Mouse (Mus musculus) adrenal gland, postnatal 14 days (tissue): ENCODE measurements around the gene Prkg1. TPM values are rescaled to one million over a fixed set of nuclear protein-coding genes. Genes with fewer than 3 reads are reported as not detected.

Source experiments
- DNase-seq: peaks from one replicate; pipeline ENCODE4 v3.0.0; 2021; ENCODE audit warnings: mixed read lengths
- total RNA-seq: library from RNA; stranded (reverse); gene quantifications from 2 replicates; pipeline ENCODE4 v1.2.3, GENCODE M21; 2021

The Prkg1 gene
- total RNA-seq, 1 experiment from 2014 or later, result 8.8 TPM

DNA sequence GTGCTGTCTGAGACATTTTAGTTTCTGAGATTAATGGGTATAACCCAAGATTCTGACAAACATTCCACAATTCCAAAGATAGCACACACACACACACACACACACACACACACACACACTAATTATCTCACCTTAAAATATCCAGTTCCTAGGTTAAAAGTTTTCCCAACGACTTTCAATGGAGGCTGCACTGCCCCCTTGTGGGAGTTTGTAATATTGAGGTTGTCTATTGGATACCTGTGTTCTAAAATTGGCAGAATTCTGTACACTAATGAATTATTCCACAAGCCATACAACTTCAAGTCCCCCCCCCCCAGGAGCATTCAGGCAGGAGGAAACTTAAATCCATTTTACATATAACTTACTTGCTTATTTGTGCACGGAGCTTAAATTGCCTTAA is 18.2 kb downstream of the Prkg1 start:
- peak; percentile 59 for DNase-seq

DNA sequence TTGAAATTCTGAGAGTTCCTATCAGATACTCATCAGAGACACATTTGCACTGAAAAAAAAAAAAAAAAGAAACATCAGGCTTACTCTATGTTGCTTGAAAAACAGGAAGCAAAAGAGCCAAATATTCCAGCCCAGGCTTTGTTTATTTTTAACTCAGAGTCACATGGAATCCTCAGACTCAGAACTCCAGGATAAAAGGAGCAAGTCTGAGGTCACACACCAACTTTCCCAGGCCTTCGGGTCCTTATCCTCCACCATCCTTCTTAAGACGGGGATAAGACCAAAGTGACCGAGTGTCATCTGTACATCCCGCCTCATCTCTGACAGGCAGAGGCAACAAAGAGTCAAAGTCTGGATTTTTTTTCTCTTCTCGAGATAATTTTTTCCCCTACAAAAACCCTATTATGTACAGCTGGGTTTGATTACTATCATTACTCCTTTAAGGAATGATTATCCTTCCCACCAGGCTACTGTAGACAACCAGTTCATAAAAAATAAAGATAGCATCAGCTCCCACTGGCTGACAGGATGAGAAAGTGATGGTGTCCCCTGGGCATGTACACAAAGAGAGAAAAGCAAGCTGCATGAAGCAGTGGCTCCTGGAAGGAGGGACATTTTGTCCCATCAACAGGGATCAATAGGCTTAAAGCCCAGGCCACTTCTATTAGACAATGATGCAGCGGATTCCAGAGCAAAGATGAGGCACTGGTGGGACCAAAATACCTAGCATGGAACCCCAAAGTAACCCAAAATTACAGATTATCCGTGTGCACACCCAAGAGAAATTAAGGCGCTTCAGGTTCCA is 21.4 kb downstream of the Prkg1 start:
- DNase-seq, result no peak

DNA sequence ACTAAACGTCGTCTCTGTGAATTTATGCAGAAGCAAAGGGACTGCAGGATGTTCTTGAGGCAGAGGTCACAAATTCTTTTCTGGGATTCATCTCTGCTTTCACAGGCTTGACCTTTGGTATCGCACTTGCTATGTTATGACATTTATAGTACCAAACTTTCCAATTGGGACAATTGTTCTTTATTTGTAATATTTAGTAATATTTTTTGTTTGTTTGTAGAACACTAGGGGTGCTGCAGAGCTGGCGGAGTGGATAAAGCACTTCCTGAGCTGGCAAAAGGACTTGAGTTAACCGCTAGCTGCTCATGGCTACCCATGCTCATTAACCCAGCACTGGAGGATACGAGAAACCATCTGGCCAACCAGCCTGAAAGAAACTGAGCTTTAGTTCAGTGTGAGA is 49.9 kb downstream of the Prkg1 start:
- no peak for DNase-seq

DNA sequence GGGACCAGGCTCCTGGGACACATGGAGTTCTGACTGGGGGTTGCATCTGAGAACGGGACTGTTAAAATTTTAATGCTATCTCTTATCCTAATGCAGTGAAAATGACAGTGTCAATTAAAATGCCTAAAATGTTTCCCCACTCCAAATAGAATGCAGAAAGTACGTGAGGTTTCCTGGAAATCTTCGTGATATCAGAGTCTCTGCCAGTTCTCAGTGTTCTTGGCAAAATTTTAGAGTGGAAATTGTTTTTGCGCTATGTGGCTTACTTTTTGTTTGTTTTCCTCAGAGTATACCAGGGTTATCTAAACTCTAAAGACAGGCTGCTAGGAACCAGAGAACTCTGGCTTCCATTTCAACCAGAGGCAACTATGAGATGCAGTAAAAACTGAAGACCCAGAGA is 50.4 kb downstream of the Prkg1 start:
- DNase-seq, result no peak

DNA sequence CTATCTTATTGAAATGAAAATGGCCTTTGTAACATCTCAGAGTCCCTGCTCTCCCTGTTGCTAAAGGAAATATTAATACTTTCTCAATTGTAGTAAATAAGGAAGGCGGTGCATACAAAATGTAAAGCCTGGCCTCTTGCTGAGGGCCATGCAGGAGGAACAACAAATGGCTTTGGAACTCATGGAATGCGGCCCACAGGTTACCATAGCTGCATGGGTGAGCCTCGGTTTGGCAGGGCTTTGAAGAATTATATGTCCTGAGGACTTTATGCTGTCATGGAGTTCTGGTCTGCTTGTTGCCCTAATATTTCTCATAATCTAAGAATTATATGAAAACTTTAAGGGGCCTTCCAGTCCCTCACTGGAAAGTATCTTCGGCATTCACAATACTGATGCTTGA is 51.5 kb downstream of the Prkg1 start:
- DNase-seq, result no peak

DNA sequence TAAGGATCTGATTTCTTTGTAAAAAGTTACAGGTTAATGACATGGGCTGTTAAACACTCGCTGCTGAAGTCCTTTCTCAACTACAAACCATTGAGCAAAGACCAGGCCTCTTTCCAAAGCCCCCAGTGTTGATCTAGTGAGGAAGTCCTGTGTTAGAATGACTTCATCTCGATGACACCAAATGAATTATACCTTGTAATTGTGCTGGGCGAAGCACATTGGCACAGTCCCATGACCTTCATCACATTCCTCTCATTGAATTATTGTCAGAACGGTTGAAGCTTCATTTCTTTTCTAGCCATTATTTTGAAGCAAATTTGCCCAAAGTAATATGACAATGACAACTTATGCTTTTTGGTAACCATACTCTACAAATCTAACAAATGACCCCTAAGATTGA is 54.5 kb downstream of the Prkg1 start:
- peak; percentile 42 for DNase-seq

DNA sequence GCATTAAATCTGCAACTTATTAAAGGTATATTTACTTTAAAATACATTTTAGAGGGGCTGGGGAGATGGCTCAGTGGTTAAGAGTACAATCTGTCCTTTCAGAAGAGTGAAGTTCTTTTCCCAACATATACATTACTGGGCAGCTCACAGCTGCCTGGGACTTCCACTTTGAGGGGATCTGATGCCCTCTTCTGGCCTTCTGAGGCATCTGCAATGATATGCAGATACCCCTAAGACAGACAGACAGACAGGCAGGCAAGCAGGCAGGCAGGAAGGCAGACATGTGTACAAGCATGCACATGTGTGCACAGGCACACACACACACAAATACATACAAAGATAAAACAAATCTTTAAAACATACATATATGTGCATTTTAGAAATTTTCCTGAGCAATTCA is 60.8 kb downstream of the Prkg1 start:
- no peak for DNase-seq

DNA sequence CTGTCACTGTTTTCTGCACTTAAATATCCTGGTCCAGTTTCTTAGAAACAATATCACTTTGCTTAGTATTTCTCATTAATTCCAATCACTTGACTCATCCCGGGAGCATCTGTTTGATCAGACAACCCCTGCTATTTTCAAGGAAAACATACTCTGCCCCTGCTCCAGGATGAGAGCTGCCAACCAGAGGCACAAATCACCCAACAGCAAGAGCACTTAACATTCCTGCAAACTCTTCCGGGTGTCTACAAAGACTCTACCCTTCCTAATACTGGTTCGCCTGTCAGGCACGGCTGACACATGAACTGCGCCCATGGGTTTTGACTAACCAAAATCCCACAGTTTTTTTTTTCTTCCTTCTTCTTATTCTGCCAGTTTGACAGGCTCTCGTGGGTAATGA is 65.9 kb downstream of the Prkg1 start:
- DNase-seq, result peak; percentile 12

DNA sequence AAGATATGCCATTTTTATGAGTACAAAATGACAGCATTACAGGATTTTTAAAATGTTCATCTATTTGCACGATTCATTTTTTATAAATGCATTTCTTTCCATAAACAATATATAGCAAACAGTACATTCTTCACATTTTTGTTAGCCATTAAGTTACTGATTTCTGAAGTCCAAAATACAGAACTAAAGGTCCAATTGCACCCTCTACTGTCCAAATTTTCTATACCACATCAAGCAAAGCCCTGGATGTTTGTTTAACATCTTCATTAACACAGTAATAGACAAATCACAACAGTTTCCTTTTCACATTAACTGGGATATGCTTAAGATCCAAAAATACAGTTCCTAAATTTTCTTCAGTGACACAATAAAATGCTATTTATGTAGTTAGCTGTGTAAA is 84.0 kb downstream of the Prkg1 start:
- DNase-seq, result no peak

DNA sequence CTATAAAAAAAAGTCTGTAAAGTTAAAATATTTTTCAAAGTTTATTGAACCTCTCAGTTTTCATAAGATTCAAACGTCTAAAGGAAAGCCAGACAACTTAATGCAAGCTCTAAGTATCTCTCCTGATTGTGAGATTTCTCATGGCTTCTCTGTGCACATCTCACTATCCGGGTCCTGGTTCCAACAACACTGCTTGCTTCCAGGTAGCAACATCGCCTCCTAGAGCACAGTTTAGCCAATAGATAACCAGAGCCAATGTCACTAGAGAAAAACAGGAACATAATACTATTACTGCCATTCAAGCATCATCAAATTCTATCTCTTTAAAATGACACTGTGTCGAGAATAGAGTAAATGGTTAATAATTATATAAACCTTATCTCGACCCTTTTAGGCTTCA is 86.5 kb downstream of the Prkg1 start:
- peak; percentile 18 for DNase-seq

DNA sequence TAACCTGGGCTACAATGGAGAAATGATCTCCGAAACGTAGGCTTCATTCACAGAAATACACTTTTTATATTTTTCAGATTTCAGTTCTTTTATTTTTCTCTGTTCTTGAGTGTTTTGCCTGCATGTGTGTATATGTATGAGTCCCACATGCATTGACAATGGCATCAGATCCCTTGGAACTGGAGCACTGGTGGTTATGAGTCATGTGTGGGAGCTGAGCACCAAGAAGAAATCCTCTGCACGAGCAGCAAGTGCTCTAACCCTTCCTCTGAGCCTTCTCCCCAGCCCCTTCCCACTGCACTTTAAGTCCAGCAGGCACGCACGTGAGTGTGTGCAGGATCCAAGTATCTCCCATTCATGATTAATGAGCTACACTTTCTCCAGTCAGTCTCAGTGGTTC is 93.1 kb downstream of the Prkg1 start:
- no peak for DNase-seq

DNA sequence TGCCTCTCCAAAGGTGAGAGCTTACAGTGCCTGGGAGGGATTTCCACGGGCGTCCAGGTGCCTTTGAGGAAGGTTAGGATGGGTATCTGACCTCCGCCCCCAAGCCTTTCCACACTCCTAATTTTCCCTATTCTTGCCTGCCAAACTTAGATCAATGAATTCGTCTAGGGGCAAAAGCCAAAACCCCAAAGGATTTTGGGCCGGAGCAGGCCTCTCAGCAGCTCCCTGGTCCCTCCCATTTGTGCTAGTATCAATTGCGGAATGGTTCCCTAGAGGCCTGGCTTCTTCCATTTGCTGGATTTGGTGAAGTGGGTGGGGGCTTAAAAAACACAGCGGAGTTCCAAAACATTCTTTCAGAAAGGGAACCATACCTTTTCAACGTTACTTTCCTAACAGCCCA is 99.8 kb downstream of the Prkg1 start:
- no peak for DNase-seq

DNA sequence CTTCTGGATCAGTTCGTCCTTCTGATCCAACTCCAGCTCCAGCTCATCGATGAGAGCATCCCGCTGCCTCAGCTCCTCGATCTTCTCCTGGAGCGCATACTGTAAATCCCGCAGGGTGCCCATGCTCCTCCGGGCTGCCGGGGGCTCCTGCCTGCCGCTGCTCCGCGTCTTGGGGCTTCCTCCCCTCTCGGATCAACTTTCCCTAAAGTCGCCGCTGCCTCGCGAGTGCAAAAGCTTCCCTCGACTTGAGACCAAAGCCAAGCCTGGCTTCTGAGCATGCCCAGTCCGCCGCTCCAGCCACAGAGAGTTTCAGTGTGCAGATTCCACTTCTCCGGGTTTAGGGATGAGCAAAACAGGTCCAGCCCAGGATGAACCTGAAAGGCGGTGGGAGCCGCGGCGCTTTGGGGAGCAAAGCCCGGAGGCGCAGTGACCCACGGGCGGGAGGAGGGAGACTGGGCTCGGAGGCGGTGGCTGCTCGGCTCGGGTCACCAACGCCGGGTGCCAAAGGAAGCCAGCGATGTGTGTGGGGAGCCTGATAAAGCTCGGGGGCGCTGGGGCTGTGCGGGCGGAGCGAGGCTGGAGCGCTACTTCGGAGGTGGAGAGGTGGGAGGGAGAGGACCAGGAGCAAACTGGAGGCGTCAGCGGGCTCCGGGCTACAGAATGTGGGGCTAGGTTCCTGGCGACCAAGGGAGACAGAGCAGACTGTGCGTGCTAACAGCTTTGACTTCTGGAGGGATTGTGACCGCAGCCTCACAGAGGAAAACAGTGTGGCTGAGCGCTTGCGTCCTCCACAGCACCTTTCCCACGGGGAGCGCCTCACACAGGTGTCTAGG is 100.5 kb downstream of the Prkg1 start:
- DNase-seq, result peak; percentile 44

DNA sequence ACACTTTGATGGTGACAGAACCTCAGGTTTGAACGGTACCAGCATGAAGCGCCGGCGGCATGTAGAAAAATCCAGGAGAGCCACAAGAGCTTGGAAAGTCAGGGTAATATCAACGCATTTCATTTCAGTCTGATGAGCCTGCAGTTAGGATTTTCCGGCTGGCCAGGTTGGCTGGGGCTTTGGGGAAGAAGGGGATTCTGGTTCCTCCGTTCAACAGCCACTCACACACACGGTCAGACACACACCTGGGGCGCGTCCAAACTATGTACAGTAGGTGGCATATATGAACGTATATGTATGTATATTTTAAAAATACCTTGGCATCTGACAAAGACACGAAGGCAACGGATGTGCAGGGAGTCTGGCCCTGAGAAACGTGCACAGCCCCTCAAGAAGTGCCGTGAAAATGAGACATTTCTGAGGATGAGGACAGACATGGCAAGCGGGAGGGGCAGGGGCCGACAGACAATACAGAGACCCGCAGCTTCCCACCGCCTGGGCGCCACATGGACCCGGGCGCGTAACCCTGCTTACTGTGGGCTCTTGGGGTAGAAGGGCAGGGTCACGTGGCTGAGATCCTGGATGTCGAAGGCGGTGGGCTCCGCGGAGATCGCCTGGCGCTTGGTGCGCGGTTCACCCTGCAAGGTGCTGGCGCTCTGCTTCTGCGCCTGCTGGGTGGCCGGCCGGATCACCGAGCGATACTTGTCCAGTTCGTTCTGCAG is 101.2 kb downstream of the Prkg1 start:
- peak; percentile 29 for DNase-seq

DNA sequence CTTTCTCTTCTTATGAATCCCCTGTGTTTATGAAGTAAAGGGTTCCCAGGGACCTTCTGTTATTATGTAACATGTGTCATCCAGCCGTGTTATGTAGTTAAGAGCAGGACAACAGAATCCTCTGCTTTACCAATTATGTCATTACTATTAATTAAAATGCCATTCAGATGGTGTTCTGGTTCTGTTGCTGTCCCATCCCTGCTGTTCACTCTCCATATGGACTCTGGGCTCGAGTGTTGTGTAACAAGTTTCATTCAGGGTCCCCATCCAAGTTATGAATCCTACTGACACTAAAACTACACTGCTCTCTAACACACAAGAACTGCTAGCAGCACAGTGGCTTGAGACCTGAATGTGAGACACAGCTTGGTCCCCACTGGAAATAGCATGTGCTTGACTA is 102.0 kb downstream of the Prkg1 start:
- DNase-seq, result no peak

DNA sequence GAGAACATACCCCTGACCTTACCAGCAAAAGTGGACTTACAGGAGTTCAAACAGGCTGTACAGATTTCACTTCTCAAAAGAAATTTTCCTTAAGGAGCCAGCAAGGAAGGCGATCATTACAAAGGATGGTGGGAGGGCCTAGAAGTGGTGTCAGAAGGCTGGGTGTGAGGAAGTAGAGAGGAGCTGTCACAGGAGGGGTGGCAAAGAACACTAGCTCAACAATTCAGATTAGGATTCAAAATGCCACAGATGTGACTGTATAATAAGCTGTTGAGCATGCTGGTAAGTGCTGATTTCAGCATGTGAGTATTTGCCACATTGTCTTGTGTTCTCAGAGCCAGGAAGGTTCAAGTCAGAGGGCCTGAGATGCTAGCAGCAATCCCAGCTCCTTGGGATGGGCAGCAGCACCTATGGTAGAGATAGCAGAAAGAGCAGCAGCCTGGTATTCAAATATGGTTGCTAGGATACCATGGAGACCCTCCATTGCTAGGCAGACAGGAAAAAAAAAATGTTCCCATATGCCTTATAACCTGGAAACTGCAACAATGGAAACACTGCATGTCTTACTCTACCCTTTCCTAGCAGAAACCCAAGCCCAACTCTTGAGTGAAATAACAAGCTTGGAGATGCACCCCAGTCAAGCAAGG is 106.0 kb downstream of the Prkg1 start:
- no peak for DNase-seq

DNA sequence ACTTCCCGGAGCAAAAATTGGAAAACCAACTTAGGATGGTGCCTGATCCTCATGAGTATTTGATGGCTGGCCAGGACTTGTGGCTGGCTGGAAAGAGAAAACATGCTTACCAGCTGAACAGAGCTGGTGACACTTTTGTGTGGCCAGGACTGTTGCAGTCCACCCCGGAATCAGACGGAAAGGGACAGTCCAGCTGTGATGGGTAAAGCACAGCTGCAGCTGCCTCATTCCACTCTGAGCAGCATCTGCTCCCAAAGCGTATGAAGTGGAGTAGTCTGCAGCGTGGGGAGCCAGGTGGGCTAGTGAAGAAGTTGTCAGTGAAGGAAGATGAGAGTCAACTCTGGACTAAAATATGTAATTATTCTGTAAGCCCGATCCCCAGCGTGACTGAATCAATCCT is 108.6 kb downstream of the Prkg1 start:
- no peak for DNase-seq

DNA sequence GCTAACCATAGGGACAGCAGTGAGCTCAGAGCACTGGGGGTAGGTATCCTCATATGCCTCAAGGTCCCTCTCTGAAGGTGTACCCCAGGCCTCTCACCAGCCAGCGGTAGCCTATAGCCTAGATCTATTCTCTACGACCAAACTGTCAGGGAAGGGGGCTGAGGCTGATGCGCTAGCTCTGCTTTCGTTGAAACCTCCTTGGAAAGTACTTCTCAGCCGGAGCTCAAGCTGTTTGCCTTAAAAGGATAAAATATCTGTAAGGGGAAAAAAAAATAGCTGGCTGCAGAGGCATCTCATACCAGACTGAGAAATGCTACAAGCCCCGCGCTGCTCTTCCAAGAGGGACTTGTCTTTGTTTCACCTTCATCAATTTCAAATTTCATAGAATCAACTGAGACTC is 109.0 kb downstream of the Prkg1 start:
- no peak for DNase-seq

DNA sequence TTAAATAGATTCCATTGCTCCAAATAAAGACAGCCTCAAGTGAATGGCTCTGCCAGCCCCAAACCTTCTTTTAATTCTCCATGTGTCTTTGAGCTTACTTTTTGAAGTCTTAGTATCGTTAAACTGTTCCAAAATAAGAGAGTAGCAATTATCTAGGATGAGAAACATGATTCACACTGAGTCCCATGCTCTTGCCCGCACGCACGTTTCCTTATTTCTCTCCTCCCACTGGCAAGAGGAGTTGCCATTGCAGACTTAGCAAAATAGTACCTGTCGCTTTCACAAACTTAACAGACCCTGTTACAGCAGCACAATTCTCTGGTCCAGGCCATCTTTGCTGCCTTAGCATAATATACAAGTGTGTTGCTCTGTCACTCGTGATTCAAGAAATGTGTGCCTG is 110.8 kb downstream of the Prkg1 start:
- DNase-seq, result no peak

DNA sequence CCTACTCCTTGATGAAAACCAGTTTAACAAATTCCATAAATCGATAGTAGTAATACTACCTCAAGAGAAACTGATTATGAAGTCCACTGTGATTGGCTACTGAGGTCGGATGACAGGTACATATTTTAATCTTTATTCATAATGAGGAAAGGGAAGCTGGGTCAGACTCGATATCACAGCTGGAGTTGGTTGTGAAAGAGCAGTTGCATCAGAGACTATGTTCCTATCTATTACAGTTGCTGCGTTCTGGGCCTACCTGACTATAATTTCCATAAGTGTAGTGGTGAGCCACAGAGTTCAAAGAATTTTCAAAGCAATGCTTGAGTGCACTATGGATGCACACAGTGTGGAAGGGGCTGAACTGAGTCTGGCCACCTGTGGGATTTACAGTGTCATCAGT is 114.4 kb downstream of the Prkg1 start:
- no peak for DNase-seq

DNA sequence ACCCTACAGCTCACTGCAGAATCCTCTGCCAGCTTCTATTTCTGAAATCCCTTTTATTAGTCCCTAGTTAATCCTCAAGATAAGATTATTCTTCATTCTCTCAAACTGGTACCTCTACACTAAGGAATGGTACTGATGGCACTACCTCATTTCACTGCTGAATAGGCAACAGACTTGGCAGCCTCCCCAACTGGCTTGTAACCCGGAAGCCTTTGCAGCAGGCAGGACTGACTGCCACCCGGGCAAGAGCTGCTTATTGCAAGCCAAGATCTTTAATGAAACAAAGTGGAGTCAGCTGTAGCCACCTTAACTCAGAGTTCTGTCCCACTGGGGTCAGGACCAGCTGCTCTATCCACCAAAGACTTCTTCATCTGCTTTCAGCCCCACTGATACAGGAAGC is 117.3 kb downstream of the Prkg1 start:
- no peak for DNase-seq
